Mouse (Mus musculus): Measurements from ENCODE around the gene Hist1h4m. TPM values are rescaled to one million over a fixed set of nuclear protein-coding genes. Genes with fewer than 3 reads are reported as not detected.
"Not testable (repeated sequence)": the region's sequence is repeated elsewhere in the genome, so short reads cannot be mapped to it uniquely, and the experiment has no call there.

The Hist1h4m gene
- polyA plus RNA-seq (2015; fragmentation: Nextera tagmentation; extraction: Ambion mirVana): not detected in 2 replicates

- not testable (repeated sequence) for H3K9ac ChIP-seq, H3K27me3 ChIP-seq, H3K9me3 ChIP-seq, H3K4me1 ChIP-seq, H3K36me3 ChIP-seq
- H3K4me2 ChIP-seq: peak within 1 kb of the TSS; percentile 45
- no CpG with 5 or more reads among the region's 24 CpGs for WGBS
- H3K4me3 ChIP-seq: peak within 1 kb of the TSS; percentile 22; the same call in 1 of the 2 replicates
- H3K27ac ChIP-seq: peak within 1 kb of the TSS; percentile 71
- peak; percentile 64; the same call in 1 of the 2 replicates for ATAC-seq (ENCODE audit: borderline replicate concordance, extremely low read depth, low FRiP score, low TSS enrichment)
Measured at GRCm38 (mm10) chr13:21811539-21811938, at the start of gene Hist1h4m. Hist1h4m (plus strand) TSS chr13:21811746.

GRCm38 (mm10) chr13:21778814-21779766 lies 32.5 kb upstream of the Hist1h4m start:
- H3K9ac ChIP-seq: peak overlapping the region; percentile 84
- peak overlapping the region; percentile 90 for H3K4me2 ChIP-seq
- WGBS: 2% methylated on average over 33 of the region's 33 CpGs
- peaks cover 18% of the 10 kb centered on the region for H3K4me1 ChIP-seq
- H3K4me3 ChIP-seq: peak overlapping the region; percentile 65
- H3K9me3 ChIP-seq: no peaks in the 10 kb centered on the region
- H3K27ac ChIP-seq: peak overlapping the region; percentile 98
- H3K36me3 ChIP-seq: no peaks in the 10 kb centered on the region
- peak; percentile 73 for ATAC-seq (ENCODE audit: borderline replicate concordance, extremely low read depth, low FRiP score, low TSS enrichment)
- H3K27me3 ChIP-seq: no peaks in the 10 kb centered on the region

- under 1% methylated on average over 44 of the region's 44 CpGs for WGBS
- H3K36me3 ChIP-seq: no peaks in the 10 kb centered on the region
- peak within 1 kb of the TSS; percentile 65 for H3K4me3 ChIP-seq
- H3K27me3 ChIP-seq: no peaks in the 10 kb centered on the region
- H3K4me2 ChIP-seq: peak within 1 kb of the TSS; percentile 90
- H3K9ac ChIP-seq: peak within 1 kb of the TSS; percentile 84
- H3K9me3 ChIP-seq: no peaks in the 10 kb centered on the region
- H3K4me1 ChIP-seq: peaks cover 26% of the 10 kb centered on the region
- H3K27ac ChIP-seq: peak within 1 kb of the TSS; percentile 98
- ATAC-seq (ENCODE audit: borderline replicate concordance, extremely low read depth, low FRiP score, low TSS enrichment): peak; percentile 64
Measured at GRCm38 (mm10) chr13:21779767-21780731, 31.5 kb upstream of the Hist1h4m start, which contains the start of gene Hist1h1b. Hist1h1b (minus strand) TSS chr13:21780625.

- Histone ChIP-seq H3K36me3 (no peaks in the 10 kb centered on the region), H3K4me2 (peak overlapping the region; percentile 90), H3K4me1 (peaks cover 35% of the 10 kb centered on the region), H3K4me3 (peak overlapping the region; percentile 65), H3K9ac (peak overlapping the region; percentile 84; the same call in 1 of the 2 replicates), H3K27ac (peak overlapping the region; percentile 98), H3K9me3 (no peaks in the 10 kb centered on the region), H3K27me3 (no peaks in the 10 kb centered on the region)
- ATAC-seq (ENCODE audit: borderline replicate concordance, extremely low read depth, low FRiP score, low TSS enrichment): no peak
- 31% methylated on average over 6 of the region's 6 CpGs for WGBS
Measured at GRCm38 (mm10) chr13:21781021-21781555, 30.5 kb upstream of the Hist1h4m start.

- Histone ChIP-seq H3K4me2 (no peak overlapping the region; the same call in 1 of the 2 replicates), H3K36me3 (no peaks in the 10 kb centered on the region), H3K9me3 (no peaks in the 10 kb centered on the region), H3K9ac (no peak overlapping the region), H3K27me3 (no peaks in the 10 kb centered on the region), H3K4me1 (peaks cover 37% of the 10 kb centered on the region), H3K27ac (peak overlapping the region; percentile 17), H3K4me3 (no peak overlapping the region)
- WGBS: 82% methylated on average over 1 of the region's 1 CpGs
- ATAC-seq (ENCODE audit: borderline replicate concordance, extremely low read depth, low FRiP score, low TSS enrichment): no peak
Measured at GRCm38 (mm10) chr13:21781639-21782038, 29.9 kb upstream of the Hist1h4m start.

- under 1% methylated on average over 14 of the region's 35 CpGs for WGBS
- H3K36me3 ChIP-seq; H3K9me3 ChIP-seq; H3K27me3 ChIP-seq; ATAC-seq (ENCODE audit: borderline replicate concordance, extremely low read depth, low FRiP score, low TSS enrichment): not testable (repeated sequence)
- peak overlapping the region; percentile 49 for H3K4me3 ChIP-seq
- peak overlapping the region; percentile 91 for H3K27ac ChIP-seq
- H3K4me1 ChIP-seq: peaks cover 35% of the 10 kb centered on the region
- peak overlapping the region; percentile 66 for H3K9ac ChIP-seq
- H3K4me2 ChIP-seq: peak overlapping the region; percentile 70
Measured at GRCm38 (mm10) chr13:21782361-21783254, 28.9 kb upstream of the Hist1h4m start.

GRCm38 (mm10) chr13:21783255-21783617 lies 28.3 kb upstream of the Hist1h4m start, which contains the start of gene Hist1h3i:
Hist1h3i (minus strand) TSS chr13:21783370.
- Histone ChIP-seq H3K9me3 (no peaks in the 10 kb centered on the region), H3K9ac (peak within 1 kb of the TSS; percentile 66), H3K4me3 (peak within 1 kb of the TSS; percentile 49), H3K36me3 (no peaks in the 10 kb centered on the region), H3K4me1 (peaks cover 36% of the 10 kb centered on the region), H3K27ac (peak within 1 kb of the TSS; percentile 91), H3K4me2 (peak within 1 kb of the TSS; percentile 70), H3K27me3 (no peaks in the 10 kb centered on the region)
- peak; percentile 76; the same call in 1 of the 2 replicates for ATAC-seq (ENCODE audit: borderline replicate concordance, extremely low read depth, low FRiP score, low TSS enrichment)
- 0% methylated on average over 13 of the region's 20 CpGs for WGBS

GRCm38 (mm10) chr13:21783734-21784161 lies 27.8 kb upstream of the Hist1h4m start:
- Histone ChIP-seq H3K9me3 (no peaks in the 10 kb centered on the region), H3K9ac (peak overlapping the region; percentile 37), H3K4me2 (peak overlapping the region; percentile 70), H3K4me3 (peak overlapping the region; percentile 49), H3K4me1 (peaks cover 39% of the 10 kb centered on the region), H3K36me3 (no peaks in the 10 kb centered on the region), H3K27me3 (no peaks in the 10 kb centered on the region), H3K27ac (peak overlapping the region; percentile 91)
- 3% methylated on average over 9 of the region's 9 CpGs for WGBS
- ATAC-seq (ENCODE audit: borderline replicate concordance, extremely low read depth, low FRiP score, low TSS enrichment): no peak

- Histone ChIP-seq H3K4me3 (peak overlapping the region; percentile 49; the same call in 1 of the 2 replicates), H3K9me3 (no peaks in the 10 kb centered on the region), H3K4me1 (peaks cover 39% of the 10 kb centered on the region), H3K4me2 (peak overlapping the region; percentile 70), H3K27ac (peak overlapping the region; percentile 91), H3K27me3 (no peaks in the 10 kb centered on the region), H3K36me3 (no peaks in the 10 kb centered on the region), H3K9ac (peak overlapping the region; percentile 37)
- ATAC-seq (ENCODE audit: borderline replicate concordance, extremely low read depth, low FRiP score, low TSS enrichment): no peak
- WGBS: 27% methylated on average over 6 of the region's 6 CpGs
Measured at GRCm38 (mm10) chr13:21784311-21784710, 27.2 kb upstream of the Hist1h4m start.

GRCm38 (mm10) chr13:21786189-21786898 lies 25.2 kb upstream of the Hist1h4m start:
- peak overlapping the region; percentile 54 for H3K4me2 ChIP-seq
- peaks cover 48% of the 10 kb centered on the region for H3K4me1 ChIP-seq
- WGBS: 2% methylated on average over 8 of the region's 8 CpGs
- H3K36me3 ChIP-seq: no peaks in the 10 kb centered on the region
- ATAC-seq (ENCODE audit: borderline replicate concordance, extremely low read depth, low FRiP score, low TSS enrichment): no peak
- H3K27ac ChIP-seq: peak overlapping the region; percentile 93
- peak overlapping the region; percentile 49 for H3K9ac ChIP-seq
- peak overlapping the region; percentile 38 for H3K4me3 ChIP-seq
- H3K27me3 ChIP-seq: no peaks in the 10 kb centered on the region
- H3K9me3 ChIP-seq: no peaks in the 10 kb centered on the region
